Mouse (Mus musculus) adrenal gland, postnatal 14 days (tissue): ENCODE results near the gene Nyx. TPM values are rescaled to one million over a fixed set of nuclear protein-coding genes. Genes with fewer than 3 reads are reported as not detected.
"Not testable (repeated sequence)": the region's sequence is repeated elsewhere in the genome, so short reads cannot be mapped to it uniquely, and the experiment has no call there.

Experiments
- DNase-seq: peaks from one replicate; pipeline ENCODE4 v3.0.0; 2021; ENCODE audit warnings: mixed read lengths
- long read RNA-seq, 2 experiments: library from polyadenylated mRNA; stranded (forward); transcript quantifications; one replicate each; pipeline ENCODE4 v2.0.0; 2021
- total RNA-seq: library from RNA; stranded (reverse); gene quantifications from 2 replicates; pipeline ENCODE4 v1.2.3, GENCODE M21; 2021

The Nyx gene
- 0.19 and 0.37 TPM in 2 replicates for total RNA-seq
- long read RNA-seq, experiment 1, result 0 reads
- long read RNA-seq, experiment 2, result 0 reads

DNA sequence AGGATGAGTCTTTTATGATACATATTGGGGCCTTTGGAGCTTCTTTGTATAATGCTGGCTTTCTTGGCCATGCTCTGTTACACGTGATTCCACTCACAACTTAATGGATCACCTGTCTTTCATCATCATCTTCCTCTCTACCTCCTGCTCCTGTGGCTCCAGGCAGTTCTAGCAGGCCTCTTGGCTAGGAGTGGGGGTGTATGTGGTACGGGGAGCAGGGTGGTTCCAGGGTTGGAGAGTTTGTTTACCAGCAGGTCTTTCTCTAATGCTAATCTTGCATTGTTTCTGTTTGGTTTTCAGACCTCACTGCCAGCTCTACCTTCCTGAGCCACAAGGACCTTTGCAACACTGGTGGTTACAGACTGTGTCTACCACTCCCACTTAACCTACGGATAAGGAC lies at the start of gene Nyx:
Nyx (plus strand) TSS at position 301 of the 400 bp plus-strand sequence.
- no peak for DNase-seq

DNA sequence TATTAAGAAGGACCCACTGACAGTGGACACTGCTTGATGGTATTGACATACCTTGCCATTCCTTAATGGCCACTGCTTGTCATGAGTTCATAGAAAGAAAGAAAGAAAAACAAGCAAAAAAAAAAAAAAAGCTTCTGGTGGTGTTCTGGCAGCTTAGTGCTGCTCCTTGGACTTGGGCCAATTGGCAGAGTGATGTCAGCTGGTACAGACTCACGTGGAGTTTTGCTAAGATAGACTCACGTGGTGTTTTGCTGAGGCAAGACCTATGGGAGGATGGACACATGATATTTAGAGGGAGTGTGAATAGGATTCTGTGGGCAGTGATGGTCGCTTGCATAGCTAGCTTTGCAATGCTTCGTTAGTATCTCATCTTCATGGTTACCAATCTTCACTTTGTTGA lies 43.9 kb upstream of the Nyx start:
- DNase-seq, result no peak

DNA sequence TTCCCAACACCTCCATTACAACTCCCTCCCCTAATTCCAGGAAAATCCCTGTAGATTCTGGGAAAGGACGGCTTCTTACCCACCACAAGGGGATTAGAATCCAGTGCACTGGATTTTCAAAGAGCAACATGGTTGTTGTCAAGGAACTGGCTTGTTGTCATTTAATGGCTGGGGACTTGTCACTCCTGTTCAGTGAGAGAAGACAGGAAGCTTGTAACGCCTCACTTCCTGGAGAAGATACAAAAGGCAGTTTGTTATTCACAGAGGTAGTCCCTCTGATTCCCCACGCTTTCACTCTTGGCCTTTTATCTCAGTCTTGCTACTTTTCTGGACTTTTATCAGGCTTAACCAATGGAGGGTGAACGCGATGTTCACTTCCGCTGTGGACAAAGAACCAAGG lies 34.5 kb upstream of the Nyx start:
- no peak for DNase-seq

DNA sequence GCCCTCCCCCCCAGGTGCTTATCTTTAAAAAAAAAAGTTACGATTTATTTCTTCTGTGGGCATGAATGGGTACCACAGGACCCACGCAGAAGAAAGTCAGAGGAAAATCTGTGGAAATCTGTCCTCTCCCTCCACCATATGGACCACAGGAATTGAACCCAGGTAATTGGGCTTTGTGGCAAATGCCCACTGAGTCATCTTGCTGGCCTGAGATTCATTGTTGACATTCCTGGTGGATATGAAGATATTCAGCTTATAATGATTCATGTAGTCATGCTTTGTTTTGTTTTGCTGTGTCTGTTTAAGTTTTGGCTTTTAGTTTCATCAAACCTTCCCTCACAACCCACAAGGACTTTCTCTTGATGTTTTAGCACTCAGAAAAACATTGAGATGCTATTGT lies 29.9 kb upstream of the Nyx start:
- DNase-seq, result not testable (repeated sequence)

DNA sequence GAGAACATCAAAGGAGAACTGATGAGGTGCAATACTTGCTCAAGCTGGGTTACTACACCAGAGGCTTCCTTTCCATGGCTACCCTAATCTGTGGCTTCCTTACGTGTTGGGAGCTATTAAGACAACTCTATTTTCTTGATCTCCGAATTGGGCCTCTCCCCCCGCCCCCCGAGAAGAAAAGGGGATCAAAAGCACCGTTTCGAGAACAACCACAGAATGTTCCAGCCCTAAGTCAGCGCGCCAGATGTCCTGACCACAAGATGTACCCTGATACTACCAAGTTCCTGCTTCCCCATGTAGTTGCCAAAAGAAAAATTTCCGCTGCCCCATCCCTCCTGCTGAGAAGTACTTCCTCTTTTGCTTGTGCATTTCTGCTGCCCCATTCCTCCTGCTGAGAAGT lies 9.4 kb upstream of the Nyx start:
- not testable (repeated sequence) for DNase-seq

DNA sequence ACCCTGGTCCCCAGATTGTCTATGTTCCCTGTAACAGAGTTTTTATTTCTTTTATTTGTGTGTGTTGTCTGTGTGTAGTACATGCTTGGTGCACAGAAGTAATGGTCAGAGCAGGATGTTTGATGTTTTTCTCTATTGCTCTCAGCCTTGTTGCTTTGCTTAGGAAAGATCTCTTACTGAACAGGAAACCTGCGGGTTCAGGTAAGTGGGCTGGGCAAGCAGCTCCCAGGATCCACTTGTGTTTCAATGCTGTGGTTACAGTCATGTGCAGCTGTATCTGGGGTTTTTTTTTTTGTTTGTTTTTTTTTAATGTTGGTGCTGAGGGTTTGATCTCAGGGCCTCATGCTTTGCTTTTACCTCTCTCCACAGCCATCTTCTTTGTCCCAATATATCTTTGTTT lies 7.1 kb upstream of the Nyx start:
- no peak for DNase-seq

DNA sequence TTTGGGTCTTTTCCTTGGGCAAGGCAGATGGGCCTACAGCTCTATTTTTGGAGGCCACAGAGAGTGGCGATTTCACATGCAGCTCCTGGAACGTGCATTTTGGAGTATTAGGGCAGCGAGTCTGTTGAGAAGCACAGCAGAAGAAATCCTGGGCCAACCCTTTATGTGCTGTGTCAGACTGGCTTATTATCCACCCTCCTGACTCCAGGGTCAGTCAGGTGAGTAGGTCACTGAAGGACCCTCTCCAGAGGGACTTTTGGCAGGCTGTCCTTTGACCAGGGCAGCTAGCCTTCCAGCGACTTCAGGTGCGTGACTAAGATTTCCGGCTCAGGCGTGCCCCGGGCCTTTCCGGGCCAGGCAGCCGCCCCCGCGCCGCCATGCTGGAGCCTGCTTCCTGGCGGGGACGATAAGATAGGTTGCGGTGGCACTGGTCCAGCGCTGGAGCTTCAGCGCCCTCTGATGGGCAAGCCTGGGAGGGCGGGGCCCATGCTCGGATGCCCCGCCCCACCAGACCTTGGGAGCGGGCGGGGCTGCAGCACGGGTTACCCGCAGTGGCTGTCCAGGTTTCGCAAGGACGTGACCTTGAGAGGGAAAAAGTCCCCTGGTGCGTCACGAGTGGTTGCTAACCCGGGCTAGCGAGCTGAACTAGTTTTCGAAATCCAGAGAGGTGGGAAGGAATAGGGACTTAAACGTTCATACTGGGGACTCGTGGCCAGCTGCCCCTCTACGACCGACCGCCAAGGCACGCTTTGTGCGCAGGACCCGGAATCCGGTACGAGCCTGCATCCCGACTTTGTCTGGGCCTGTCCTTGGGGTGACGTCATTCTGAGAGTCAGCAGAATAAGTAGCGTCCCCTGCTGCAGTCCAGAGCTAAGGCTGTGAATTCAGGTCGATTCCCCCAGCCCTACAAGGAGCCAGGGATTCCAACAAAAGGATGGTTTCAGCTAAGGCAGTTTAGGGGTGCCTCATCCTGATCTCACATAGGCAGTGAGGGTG lies 4.3 kb upstream of the Nyx start:
- peak; percentile 94 for DNase-seq

DNA sequence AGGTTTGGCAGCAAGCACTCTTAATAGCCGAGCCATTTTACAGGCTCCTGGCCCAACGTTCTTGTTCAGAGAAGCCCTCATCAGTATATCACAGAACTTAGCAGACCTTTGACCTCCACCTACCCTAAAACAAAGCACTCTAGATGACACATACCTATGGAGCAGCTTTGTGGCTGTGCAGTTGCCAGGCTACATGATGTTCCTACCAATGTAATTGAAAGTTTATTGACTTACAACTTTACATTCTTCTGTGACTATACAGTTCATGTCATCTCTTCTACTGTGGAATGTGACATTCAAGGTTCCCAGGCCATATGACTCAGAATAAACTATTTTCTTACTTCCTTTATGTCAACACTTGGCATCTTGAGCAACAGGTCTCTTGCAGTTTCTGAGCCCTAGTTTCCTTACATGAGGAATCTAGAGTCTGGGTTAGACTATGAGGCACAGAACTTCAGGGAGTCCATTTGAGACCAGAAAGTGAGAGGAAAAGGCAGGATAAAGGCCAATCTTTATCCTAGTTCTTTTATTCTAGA lies 2.9 kb upstream of the Nyx start:
- DNase-seq, result no peak

DNA sequence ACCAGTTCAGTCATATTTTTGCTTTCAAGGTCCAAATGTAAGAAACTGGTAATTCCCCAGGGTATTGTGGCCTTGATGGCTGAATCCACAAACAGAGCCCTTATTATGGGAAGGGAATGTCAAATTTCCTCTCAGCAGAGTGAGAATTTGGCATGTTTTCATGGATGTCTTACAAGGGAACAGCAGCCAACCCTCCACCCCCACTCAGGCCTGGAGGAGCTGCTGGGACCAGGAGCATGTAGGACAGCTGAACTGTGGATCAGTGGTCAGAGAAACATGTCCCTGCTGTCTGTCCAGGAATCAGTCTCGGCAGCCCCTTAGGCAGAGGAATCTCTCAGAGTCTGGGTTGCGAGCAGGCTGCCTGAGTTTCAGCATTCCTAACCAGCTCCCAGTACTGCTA lies 771 bp downstream of the Nyx start:
- DNase-seq, result no peak

DNA sequence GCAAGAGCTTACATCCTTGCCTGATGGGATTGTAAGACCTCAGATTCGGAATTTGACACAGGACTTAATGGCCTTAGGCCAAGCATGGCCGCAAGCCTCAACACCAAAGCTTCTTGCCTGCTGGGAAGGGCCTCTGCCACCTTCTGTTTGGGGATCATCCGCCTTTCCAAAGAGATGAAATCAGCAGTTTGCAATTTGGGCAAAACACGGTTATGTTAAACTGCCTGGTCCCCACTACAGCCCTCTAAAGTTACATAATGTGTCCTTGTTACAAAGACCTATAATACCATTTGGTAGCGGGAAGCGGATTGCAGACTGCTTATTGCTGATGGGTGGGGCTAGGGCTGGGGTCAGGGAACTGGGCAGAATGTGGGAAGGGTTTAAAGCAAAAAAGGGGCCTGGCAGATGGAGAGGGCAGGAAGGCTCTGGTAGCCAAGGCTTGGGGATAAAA lies 1.2 kb downstream of the Nyx start:
- no peak for DNase-seq

DNA sequence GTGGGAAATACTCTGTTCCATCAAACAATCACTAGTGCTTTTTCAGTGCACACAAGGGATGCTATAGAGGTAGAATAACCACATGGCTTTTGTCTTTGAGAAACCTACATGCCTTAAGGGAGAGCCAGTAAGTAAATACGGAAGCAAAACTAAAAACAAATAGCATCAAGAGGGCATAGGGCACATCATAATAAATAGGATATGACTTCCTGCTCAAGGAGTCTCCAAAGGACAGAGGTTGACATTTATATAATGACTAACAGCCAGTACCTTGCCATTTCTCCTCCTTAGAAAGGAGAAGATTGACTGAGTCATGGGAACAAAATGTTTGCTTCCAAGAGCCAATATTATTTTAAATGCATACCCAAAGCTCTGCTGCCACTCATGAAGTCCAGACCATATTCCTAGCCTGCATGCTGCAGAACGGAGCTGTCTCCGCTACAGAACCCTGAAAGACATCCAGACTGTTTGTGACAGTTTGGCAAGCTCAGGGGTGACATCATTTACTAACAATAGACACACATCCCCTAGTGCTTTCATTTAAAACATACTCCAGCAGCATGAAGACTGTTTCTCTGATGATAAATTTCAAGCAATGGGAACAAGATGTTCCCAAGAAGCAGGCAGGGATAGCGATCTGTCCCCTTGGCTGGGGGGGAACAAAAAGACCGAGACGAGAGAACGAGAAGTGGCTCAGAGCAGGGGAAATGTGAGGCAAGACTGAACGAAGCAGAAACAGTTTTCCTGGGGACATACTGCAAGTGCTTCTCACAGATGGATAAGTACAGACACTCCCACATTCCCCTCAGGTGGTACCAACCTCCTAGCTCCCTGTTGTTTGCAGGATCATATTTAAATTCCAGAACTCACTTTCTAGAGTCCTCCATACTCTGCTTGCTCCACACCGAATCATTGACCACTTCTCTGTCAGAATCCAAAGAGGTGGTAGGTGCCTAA lies 3.5 kb downstream of the Nyx start:
- peak; percentile 37 for DNase-seq

DNA sequence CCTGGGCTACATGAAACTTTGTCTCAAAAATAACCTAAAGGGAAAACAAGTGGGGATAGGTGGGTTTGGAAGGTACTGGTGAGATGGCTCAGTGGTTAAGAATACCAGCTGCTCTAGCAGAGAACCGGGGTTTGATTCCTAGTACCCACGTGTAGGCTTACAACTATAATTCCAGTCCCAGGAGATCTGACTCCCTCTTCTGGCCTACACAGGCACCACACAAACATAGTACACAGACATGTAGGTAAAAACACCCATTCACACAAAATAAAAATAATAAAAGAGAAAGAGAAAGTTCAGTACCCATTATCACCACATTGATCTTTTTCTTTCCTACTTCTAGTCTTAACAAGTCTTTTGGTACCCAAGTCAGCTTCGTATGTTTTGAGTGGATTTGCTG lies 6.0 kb downstream of the Nyx start:
- no peak for DNase-seq

DNA sequence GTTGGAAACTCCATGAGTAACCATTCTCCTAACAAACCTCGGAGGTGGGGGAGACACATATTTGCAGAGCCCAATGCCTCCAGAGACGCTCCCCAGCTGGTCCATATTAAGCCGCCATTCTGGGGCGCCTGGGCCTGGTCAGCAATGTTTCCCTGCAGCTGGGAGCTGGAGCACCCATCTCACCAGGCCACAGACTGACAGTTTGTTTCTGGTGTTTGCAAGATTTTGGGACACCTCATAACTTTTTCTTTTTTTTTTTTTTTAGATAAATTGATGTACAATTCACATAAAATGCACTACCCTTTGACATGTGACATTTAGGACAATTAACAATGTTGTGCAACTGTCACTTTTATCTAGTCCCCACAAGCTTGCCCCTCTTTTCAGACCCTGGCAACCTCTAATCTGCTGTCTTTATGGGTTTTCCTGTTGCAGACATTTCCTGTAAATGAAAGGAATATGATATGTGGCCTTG lies 6.9 kb downstream of the Nyx start:
- DNase-seq, result no peak

DNA sequence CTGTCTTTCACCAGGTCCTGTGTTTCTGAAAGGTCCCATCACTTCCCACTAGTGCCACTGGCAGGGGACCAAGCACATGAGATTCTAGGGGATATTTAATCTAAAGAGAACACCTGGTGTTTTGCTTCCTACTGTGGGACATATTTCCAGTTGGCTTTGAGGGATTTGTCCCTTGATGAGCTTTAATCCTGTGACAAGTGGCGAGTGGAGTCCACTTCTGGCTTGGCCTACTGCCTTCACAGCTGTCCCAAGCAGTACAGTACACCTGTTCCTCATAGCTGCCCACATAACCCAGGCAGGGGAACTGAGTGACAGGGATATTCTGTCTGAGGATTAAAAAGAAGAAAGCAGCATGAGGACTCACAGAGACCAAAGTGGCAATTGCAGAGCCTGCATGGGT lies 9.5 kb downstream of the Nyx start:
- DNase-seq, result no peak

DNA sequence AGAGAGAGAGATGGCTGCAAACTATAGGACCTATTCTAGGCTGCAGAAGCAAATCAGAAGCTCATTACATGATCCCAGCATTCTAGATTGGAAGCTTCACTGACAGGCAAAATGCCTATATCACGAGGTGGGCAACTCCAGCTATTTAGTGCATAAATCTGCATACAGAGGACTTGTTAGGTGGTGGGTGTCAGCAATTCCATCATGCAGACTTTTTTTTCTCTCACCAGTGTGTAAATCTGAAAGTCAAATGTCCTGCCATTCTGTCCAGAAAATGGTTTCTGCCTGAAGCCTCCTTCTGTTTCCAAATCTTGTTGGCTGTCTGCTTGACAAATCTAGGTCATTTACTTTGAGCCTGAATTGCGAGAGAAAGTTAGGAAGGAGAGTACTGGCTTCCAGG lies 11.7 kb downstream of the Nyx start:
- DNase-seq, result no peak

DNA sequence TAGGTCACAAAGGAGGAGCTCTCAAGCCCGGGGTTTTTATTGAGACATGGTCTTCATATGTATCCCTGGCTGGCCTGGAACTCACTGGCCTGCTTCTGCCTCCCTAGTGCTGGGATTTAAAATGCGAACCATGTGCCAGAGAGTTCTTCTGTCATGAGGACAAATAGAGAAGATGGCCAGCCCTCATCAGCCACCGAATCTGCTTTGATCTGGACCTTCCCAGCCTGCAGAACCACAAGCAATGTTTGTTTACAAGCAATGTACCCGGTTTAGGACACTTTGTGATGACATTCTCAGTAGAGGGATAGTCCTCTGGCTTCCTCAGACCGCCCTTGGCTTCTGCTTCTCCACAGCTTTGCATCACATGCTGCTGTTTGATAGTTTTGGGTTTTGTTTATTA lies 12.4 kb downstream of the Nyx start:
- DNase-seq, result no peak

DNA sequence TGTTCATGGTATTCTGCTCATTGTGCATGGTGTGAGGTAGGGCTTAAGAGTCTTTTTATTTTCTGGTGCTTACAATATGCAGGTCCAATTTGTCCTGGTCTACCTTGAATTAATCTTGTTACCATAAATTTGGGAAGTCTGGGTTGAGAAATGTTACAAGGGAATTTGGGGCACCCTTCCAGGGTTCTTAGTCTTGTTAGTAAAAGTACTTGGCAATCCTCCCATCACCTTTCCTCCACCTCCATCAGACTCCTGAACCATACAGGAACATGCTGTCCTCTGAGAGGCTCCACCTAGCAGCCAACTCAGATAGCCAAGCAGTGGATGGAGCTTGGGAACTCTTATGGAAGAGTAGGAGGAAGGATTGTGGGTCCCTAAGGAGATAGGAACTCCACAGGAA lies 13.7 kb downstream of the Nyx start:
- no peak for DNase-seq

DNA sequence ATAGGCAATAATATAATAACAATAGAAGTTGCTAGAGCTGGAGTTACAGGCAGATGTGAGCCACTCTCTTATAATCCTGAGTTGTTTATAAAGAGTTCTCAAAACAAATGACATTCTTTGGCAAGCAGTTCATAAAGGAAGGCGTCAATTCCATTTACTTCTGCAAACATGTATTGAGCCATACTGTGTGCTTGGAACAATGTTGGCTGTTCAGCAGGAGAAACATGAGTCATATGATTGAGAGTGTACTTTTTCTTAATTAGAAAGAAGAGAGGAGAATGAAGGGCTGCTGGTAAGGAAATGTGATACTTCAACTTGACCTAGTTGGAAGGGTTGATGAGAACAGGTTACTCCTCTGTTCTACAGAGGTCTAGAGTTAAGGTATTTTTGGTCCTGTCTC lies 16.7 kb downstream of the Nyx start:
- no peak for DNase-seq

DNA sequence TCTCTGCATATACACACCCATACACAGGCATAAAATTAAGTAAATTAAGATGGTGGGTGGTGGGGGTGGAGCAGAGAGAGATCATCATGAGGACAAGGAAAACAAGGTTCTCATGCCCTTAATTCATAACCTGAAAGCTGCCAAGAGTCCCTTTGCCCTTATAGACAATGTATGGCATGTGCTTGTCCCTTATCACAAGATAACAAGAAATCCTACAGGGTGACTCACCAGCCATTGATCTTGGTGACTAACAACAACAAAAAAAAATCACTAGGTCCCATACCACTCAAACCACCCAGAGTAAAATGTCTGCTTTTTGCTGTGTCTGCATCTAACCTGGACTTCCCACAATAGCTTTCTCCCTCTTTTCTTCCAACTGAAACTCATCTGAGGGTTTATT lies 18.5 kb downstream of the Nyx start:
- DNase-seq, result no peak

DNA sequence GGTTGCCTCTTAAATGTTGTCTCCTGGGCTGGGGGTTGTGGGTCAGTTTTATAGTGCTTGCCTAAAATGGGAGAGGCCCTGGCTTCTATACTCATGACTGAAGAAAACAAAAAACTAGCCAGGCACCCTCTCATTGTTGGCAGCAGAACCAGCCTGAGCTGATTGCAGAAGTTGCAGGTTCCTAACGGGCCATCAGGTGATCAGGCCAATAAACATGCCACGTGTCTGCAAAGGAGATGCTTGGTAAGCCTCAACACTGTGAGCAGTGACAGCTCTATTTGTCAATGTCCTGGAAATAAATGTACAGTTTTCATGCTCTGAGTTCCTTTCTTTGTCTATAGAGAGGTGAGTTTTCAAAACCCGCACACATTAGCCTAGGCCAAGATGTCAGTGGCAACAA lies 23.1 kb downstream of the Nyx start:
- DNase-seq, result no peak

DNA sequence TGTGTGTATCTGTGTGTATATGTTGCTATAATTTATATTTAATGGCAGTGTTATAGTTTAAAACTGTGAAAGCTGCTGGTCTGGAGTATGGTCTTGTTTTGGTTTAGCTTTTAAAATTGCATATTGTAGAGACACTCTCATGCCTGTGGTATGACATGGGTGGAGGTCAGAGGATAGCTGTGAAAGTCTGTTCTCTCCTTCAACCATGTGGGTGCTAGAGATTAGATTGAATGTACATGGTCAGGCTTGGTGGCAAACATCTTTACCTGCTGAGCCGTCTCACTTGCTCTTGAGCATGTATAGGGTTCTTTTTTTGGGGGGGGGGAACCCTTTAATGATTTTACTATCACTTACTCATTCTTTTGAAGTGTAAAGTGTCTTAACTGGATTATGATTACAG lies 23.9 kb downstream of the Nyx start:
- DNase-seq, result no peak

DNA sequence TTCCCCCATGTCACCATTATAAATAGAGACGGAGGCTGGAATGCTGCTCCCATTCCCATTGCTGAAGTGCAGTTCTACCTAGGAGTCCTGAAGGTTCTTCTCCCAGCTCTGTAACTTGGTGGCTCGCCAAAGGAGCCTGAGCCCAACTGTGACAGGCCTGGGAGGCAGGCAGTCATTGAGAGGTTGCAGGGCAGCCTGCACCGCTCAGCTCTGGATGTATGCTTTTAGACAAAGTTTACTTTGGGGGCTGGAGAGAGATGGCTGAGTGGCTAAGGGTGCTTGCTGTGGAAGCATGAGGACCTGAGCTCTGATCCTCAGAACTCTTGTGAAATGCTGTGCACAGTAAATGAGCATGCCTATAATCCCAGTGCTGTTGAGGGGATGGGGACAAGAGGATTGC lies 25.0 kb downstream of the Nyx start:
- no peak for DNase-seq

DNA sequence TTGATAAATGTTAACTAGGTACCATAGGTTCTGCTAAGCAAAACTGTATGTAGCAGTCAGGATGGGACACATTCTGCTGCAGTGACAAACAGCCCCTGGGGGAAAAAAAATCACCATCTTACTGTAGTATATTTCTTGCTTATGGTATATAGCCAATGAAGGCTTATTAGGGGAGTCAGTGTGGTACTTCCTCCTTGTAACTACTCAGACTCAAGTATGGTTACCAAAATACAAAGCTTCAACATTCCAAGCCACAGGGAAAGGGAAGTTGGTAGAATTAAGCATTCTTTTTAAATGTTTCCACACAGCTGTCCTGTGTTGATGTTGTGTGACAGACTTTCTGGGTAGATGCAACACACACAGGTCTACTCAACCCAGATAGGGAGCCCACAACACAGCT lies 27.0 kb downstream of the Nyx start:
- no peak for DNase-seq
